Mouse (Mus musculus): ENCODE results near the gene Sc5d. TPM values are rescaled to one million over a fixed set of nuclear protein-coding genes. Genes with fewer than 3 reads are reported as not detected.
A peak's percentile ranks its signal among the peaks of the same experiment; 100 is the strongest.

The Sc5d gene
- polyA plus RNA-seq, 1 experiment from 2014 or later: 59.6 TPM

DNA sequence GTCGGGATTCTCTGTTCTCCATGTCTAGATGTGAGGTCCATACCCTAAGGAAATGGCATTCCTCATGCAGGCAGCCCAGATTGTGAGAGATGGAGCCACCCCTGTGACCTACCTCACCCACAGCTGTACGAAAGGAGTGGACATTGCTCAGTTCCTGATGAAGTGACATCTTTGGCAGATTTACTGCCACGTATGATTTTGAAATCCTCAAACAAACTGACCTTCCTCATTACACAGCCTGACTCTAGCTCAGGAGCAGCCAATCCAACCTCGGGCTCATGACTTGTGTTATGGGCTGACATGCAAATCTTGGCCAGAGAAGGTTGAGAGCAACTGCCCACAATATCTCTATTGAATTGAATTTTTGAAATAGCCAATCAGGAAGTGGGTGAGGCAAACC, 15.6 kb upstream of the Sc5d start:
- no peaks in the 10 kb centered on the region for H3K36me3 ChIP-seq (ENCODE audit: control insufficient read depth, insufficient read depth, low read length)
- ATAC-seq (ENCODE audit: insufficient number of reproducible peaks, insufficient read depth, low FRiP score, low read depth): no peak
- H3K4me1 ChIP-seq (ENCODE audit: control insufficient read depth, insufficient read depth, low read length): no peaks in the 10 kb centered on the region
- no peaks in the 10 kb centered on the region for H3K27me3 ChIP-seq (ENCODE audit: control insufficient read depth, insufficient read depth, low read length)
- no peak overlapping the region for H3K27ac ChIP-seq (ENCODE audit: low read length)
- H3K9me3 ChIP-seq (ENCODE audit: control insufficient read depth, low read depth, low read length): no peaks in the 10 kb centered on the region
- H3K9ac ChIP-seq (replicated peaks; ENCODE audit: low read depth, low read length): no peak overlapping the region
- H3K4me3 ChIP-seq (ENCODE audit: low read depth, low read length): no peak overlapping the region
- no peak overlapping the region for H3K4me2 ChIP-seq (replicated peaks; ENCODE audit: low read depth, low read length)
- WGBS: 59% methylated on average over 4 of the region's 4 CpGs

DNA sequence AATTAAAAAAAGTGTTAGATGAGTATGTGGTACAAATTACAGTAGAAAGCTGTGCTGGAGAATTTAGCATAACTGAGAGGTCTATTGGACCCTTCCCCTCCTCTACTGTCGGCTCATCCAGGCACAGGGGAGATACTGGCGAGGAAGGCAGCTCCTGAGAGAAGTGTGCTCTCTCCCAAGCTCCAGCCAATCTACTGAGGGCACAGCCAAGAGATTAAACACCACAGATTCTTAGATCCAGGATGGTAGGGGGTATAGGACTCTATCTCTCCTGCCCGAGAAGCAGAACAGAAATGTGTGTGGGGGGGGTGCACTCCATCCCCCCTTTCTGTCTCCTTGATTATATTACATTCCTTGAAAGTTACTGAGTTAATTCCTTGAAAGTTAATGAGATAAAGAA, 14.0 kb upstream of the Sc5d start:
- Histone ChIP-seq H3K36me3 (ENCODE audit: control insufficient read depth, insufficient read depth, low read length) (no peaks in the 10 kb centered on the region), H3K9me3 (ENCODE audit: control insufficient read depth, low read depth, low read length) (no peaks in the 10 kb centered on the region), H3K27me3 (ENCODE audit: control insufficient read depth, insufficient read depth, low read length) (no peaks in the 10 kb centered on the region), H3K4me3 (ENCODE audit: low read depth, low read length) (no peak overlapping the region), H3K9ac (replicated peaks; ENCODE audit: low read depth, low read length) (no peak overlapping the region), H3K4me2 (replicated peaks; ENCODE audit: low read depth, low read length) (no peak overlapping the region), H3K4me1 (ENCODE audit: control insufficient read depth, insufficient read depth, low read length) (no peaks in the 10 kb centered on the region), H3K27ac (ENCODE audit: low read length) (no peak overlapping the region)
- ATAC-seq (ENCODE audit: insufficient number of reproducible peaks, insufficient read depth, low FRiP score, low read depth): no peak
- WGBS: 80% methylated on average over 3 of the region's 3 CpGs

- no peaks in the 10 kb centered on the region for H3K36me3 ChIP-seq (ENCODE audit: control insufficient read depth, insufficient read depth, low read length)
- H3K4me2 ChIP-seq (replicated peaks; ENCODE audit: low read depth, low read length): no peak overlapping the region
- no peak overlapping the region for H3K27ac ChIP-seq (ENCODE audit: low read length)
- H3K4me1 ChIP-seq (ENCODE audit: control insufficient read depth, insufficient read depth, low read length): no peaks in the 10 kb centered on the region
- no peaks in the 10 kb centered on the region for H3K27me3 ChIP-seq (ENCODE audit: control insufficient read depth, insufficient read depth, low read length)
- H3K9ac ChIP-seq (replicated peaks; ENCODE audit: low read depth, low read length): no peak overlapping the region
- no peaks in the 10 kb centered on the region for H3K9me3 ChIP-seq (ENCODE audit: control insufficient read depth, low read depth, low read length)
- H3K4me3 ChIP-seq (ENCODE audit: low read depth, low read length): no peak overlapping the region
- no peak for ATAC-seq (ENCODE audit: insufficient number of reproducible peaks, insufficient read depth, low FRiP score, low read depth)
- 93% methylated on average over 1 of the region's 1 CpGs for WGBS
Observed at GRCm38 (mm10) chr9:42277606-42278005, 13.6 kb upstream of the Sc5d start.

DNA sequence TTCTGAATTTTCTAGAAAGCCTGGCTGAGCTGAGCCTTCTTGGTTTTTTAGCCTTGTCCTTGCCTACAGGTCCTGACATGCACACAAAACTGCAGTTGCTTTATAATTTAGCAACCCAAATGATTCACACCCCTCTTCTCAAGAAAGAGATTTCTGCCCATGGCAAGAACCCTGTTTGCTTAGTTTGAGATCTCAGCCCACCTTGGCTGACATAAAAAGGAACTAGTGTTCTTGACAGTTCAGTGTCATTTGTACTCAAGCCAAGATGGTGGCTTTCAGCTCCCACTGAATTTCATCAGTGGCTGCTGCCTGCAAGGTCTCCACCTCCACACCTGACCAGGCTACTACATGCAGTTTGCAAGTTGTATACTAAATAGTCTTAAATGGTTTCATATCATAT, 13.1 kb upstream of the Sc5d start:
- H3K27me3 ChIP-seq (ENCODE audit: control insufficient read depth, insufficient read depth, low read length): no peaks in the 10 kb centered on the region
- ATAC-seq (ENCODE audit: insufficient number of reproducible peaks, insufficient read depth, low FRiP score, low read depth): no peak
- no peak overlapping the region for H3K27ac ChIP-seq (ENCODE audit: low read length)
- H3K4me1 ChIP-seq (ENCODE audit: control insufficient read depth, insufficient read depth, low read length): no peaks in the 10 kb centered on the region
- H3K4me2 ChIP-seq (replicated peaks; ENCODE audit: low read depth, low read length): no peak overlapping the region
- no peaks in the 10 kb centered on the region for H3K36me3 ChIP-seq (ENCODE audit: control insufficient read depth, insufficient read depth, low read length)
- no peak overlapping the region for H3K4me3 ChIP-seq (ENCODE audit: low read depth, low read length)
- H3K9me3 ChIP-seq (ENCODE audit: control insufficient read depth, low read depth, low read length): no peaks in the 10 kb centered on the region
- H3K9ac ChIP-seq (replicated peaks; ENCODE audit: low read depth, low read length): no peak overlapping the region

GRCm38 (mm10) chr9:42275761-42276145, 11.7 kb upstream of the Sc5d start:
- H3K4me2 ChIP-seq (replicated peaks; ENCODE audit: low read depth, low read length): no peak overlapping the region
- H3K36me3 ChIP-seq (ENCODE audit: control insufficient read depth, insufficient read depth, low read length): no peaks in the 10 kb centered on the region
- H3K9ac ChIP-seq (replicated peaks; ENCODE audit: low read depth, low read length): no peak overlapping the region
- H3K4me3 ChIP-seq (ENCODE audit: low read depth, low read length): no peak overlapping the region
- H3K4me1 ChIP-seq (ENCODE audit: control insufficient read depth, insufficient read depth, low read length): no peaks in the 10 kb centered on the region
- H3K9me3 ChIP-seq (ENCODE audit: control insufficient read depth, low read depth, low read length): no peaks in the 10 kb centered on the region
- no peaks in the 10 kb centered on the region for H3K27me3 ChIP-seq (ENCODE audit: control insufficient read depth, insufficient read depth, low read length)
- 64% methylated on average over 11 of the region's 11 CpGs for WGBS
- no peak overlapping the region for H3K27ac ChIP-seq (ENCODE audit: low read length)
- ATAC-seq (ENCODE audit: insufficient number of reproducible peaks, insufficient read depth, low FRiP score, low read depth): no peak

GRCm38 (mm10) chr9:42275027-42275760, 11.1 kb upstream of the Sc5d start:
- no peaks in the 10 kb centered on the region for H3K4me1 ChIP-seq (ENCODE audit: control insufficient read depth, insufficient read depth, low read length)
- WGBS: 49% methylated on average over 13 of the region's 13 CpGs
- ATAC-seq (ENCODE audit: insufficient number of reproducible peaks, insufficient read depth, low FRiP score, low read depth): no peak

DNA sequence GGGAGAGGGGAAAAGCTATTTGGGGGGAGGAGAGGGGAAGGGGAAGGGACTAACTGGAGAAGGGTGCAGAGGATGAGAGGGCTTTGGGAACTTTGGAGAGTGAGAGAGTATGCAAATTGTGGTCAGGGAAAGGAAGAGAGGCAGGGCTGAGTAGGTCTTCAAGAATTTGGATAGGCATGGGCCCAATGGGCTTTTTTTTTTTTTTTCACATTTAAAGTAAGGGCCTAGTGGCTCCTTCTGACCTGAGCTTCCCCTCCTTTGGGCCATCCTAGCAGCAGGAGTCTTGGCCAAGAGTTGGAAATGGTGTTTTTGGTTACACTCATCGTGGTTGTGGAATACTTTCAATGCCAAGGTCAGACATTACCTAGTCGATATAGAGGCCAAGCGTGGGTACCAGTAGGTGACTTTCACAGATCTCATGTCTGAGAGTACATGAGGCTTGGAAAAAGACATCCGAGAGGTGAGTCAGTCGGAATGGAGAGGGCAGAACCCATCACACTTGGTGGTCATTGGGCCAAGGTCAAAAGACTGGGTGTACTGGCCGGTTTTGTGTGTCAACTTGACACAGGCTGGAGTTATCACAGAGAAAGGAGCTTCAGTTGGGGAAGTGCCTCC, 9.7 kb upstream of the Sc5d start:
- no peaks in the 10 kb centered on the region for H3K9me3 ChIP-seq (ENCODE audit: control insufficient read depth, low read depth, low read length)

More at GRCm38 (mm10) chr9:42275027-42275760, 11.1 kb upstream of the Sc5d start:
- Histone ChIP-seq H3K27ac (ENCODE audit: low read length) (no peak overlapping the region), H3K4me3 (ENCODE audit: low read depth, low read length) (no peak overlapping the region), H3K4me2 (replicated peaks; ENCODE audit: low read depth, low read length) (no peak overlapping the region), H3K9me3 (ENCODE audit: control insufficient read depth, low read depth, low read length) (no peaks in the 10 kb centered on the region), H3K27me3 (ENCODE audit: control insufficient read depth, insufficient read depth, low read length) (no peaks in the 10 kb centered on the region), H3K9ac (replicated peaks; ENCODE audit: low read depth, low read length) (no peak overlapping the region), H3K36me3 (ENCODE audit: control insufficient read depth, insufficient read depth, low read length) (no peaks in the 10 kb centered on the region)

GRCm38 (mm10) chr9:42273174-42273573, 9.1 kb upstream of the Sc5d start:
- Histone ChIP-seq H3K27me3 (ENCODE audit: control insufficient read depth, insufficient read depth, low read length) (no peaks in the 10 kb centered on the region), H3K27ac (ENCODE audit: low read length) (no peak overlapping the region), H3K4me3 (ENCODE audit: low read depth, low read length) (no peak overlapping the region), H3K9ac (replicated peaks; ENCODE audit: low read depth, low read length) (no peak overlapping the region), H3K4me1 (ENCODE audit: control insufficient read depth, insufficient read depth, low read length) (no peaks in the 10 kb centered on the region), H3K9me3 (ENCODE audit: control insufficient read depth, low read depth, low read length) (no peaks in the 10 kb centered on the region), H3K36me3 (ENCODE audit: control insufficient read depth, insufficient read depth, low read length) (no peaks in the 10 kb centered on the region), H3K4me2 (replicated peaks; ENCODE audit: low read depth, low read length) (no peak overlapping the region)
- no peak for ATAC-seq (ENCODE audit: insufficient number of reproducible peaks, insufficient read depth, low FRiP score, low read depth)
- WGBS: 83% methylated on average over 3 of the region's 3 CpGs

More for the DNA sequence above, 9.7 kb upstream of the Sc5d start:
- Histone ChIP-seq H3K4me3 (ENCODE audit: low read depth, low read length) (no peak overlapping the region), H3K27ac (ENCODE audit: low read length) (no peak overlapping the region), H3K36me3 (ENCODE audit: control insufficient read depth, insufficient read depth, low read length) (no peaks in the 10 kb centered on the region), H3K9ac (replicated peaks; ENCODE audit: low read depth, low read length) (no peak overlapping the region), H3K27me3 (ENCODE audit: control insufficient read depth, insufficient read depth, low read length) (no peaks in the 10 kb centered on the region), H3K4me1 (ENCODE audit: control insufficient read depth, insufficient read depth, low read length) (no peaks in the 10 kb centered on the region), H3K4me2 (replicated peaks; ENCODE audit: low read depth, low read length) (no peak overlapping the region)
- WGBS: 92% methylated on average over 6 of the region's 6 CpGs
- no peak for ATAC-seq (ENCODE audit: insufficient number of reproducible peaks, insufficient read depth, low FRiP score, low read depth)

DNA sequence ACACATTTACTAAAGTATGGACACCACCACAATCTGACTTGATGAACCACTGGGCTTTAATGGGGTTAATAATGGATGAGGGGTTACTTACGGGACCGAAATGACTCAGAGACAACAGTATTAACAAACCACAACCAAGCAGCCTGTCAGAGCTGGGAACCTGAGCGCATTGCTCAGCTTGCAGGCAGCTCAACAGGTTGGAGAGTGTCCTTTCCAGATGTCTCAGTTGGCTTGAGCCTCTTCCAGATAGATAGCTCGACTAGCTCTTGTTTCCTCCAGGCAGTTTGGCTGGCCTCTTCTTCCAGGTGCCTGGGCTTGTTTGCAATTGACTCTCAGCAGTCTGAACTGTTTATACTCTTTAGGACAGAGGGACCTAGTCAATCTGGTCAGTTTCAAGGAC, 8.6 kb upstream of the Sc5d start:
- Histone ChIP-seq H3K4me1 (ENCODE audit: control insufficient read depth, insufficient read depth, low read length) (no peaks in the 10 kb centered on the region), H3K27ac (ENCODE audit: low read length) (no peak overlapping the region), H3K36me3 (ENCODE audit: control insufficient read depth, insufficient read depth, low read length) (no peaks in the 10 kb centered on the region), H3K27me3 (ENCODE audit: control insufficient read depth, insufficient read depth, low read length) (no peaks in the 10 kb centered on the region), H3K9me3 (ENCODE audit: control insufficient read depth, low read depth, low read length) (no peaks in the 10 kb centered on the region), H3K4me2 (replicated peaks; ENCODE audit: low read depth, low read length) (no peak overlapping the region), H3K9ac (replicated peaks; ENCODE audit: low read depth, low read length) (no peak overlapping the region), H3K4me3 (ENCODE audit: low read depth, low read length) (no peak overlapping the region)
- 0 out of 2 replicates have a peak, but pooled peaks have one; percentile 23 for ATAC-seq (ENCODE audit: insufficient number of reproducible peaks, insufficient read depth, low FRiP score, low read depth)
- WGBS: 41% methylated on average over 4 of the region's 4 CpGs

Measured in stomach, embryonic 14.5 days (tissue).